Mouse (Mus musculus) spleen, embryonic (tissue): ENCODE measurements around the gene Uevld.

Experiments used
- CTCF ChIA-PET: fragments of 350-600 bp; sonication (Branson Sonifier 250); formaldehyde crosslinking; loops from one replicate; lab custom pipeline; 2022; lab: Charles Lee

Gene Uevld

DNA sequence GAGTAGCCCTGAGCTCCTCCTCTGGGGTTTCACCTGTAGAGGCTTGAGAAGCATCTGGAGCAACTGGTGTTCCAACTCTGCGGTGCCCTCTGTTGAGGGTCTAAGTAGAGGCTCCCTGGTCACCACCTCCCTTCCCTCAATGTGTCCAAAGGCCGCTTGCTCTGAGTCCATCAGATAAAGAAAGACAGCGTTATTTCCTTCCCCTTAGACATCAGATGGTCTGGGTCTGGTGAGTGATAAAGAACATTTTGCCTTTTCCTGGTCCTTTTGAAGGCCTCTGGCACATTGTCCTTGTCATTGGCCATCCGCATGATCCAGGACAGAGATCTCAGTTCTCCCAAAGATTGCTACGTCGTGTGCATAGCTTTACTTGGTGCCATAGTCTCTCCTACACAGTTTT, 81.1 kb downstream of the Uevld start:
- CTCF ChIA-PET, result no interaction called here

DNA sequence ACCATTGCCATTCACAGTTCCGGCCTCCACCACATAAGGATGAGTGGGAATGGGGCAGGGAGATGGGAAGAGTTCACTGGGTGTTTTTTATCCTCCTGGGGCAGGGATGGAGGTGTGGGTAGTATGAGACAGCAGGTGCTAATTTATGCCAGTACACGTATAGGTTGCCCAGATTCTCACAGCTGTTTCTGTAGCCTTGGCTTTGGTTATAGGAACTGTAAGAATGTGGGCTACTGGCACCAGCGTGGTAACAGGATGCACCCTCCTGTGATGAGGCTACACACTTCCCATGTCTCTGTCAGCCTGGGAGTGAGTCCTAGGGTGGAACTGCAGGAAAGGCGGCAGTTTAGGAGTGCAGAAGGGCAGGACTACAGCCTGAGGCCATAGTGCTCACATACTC, 81.5 kb downstream of the Uevld start:
- CTCF ChIA-PET, result no interaction called here
